Mouse (Mus musculus): Measurements from ENCODE around the gene Fig4.

- TF ChIP-seq EP300 (optimal IDR thresholded peaks at IDR 0.05) (no peak), CTCF (IDR thresholded peaks at IDR 0.05; ENCODE audit: low read depth) (peak; percentile 16)
Measured at GRCm38 (mm10) chr10:41302689-41303431, at the start of gene Fig4.

Data from stomach, postnatal 0 days (tissue).